Mouse (Mus musculus) common myeloid progenitor, adult 5-6 weeks (primary cell): ENCODE measurements around the gene Sned1. TPM values are rescaled to one million over a fixed set of nuclear protein-coding genes. Genes with fewer than 3 reads are reported as not detected.
"Not testable (repeated sequence)": the region's sequence is repeated elsewhere in the genome, so short reads cannot be mapped to it uniquely, and the experiment has no call there.

Experiments used
- ATAC-seq: replicated peaks from 2 replicates; pipeline ENCODE4 v1.8.0; 2016; ENCODE audit warnings: low read depth, mild to moderate bottlenecking, moderate TSS enrichment, inconsistent platforms; ENCODE audit not compliant: poor library complexity, severe bottlenecking
- total RNA-seq: library from RNA; stranded (forward); fragments of 200-1000, 187-1606 nt; gene quantifications from 2 replicates; pipeline ENCODE4 v1.2.3, GENCODE M21; 2017

The Sned1 gene
- total RNA-seq, 1 experiment from 2014 or later = 0.18 TPM

GRCm38 (mm10) chr1:93294491-93294890 is 58.9 kb downstream of the Sned1 start:
- ATAC-seq = not testable (repeated sequence)

DNA sequence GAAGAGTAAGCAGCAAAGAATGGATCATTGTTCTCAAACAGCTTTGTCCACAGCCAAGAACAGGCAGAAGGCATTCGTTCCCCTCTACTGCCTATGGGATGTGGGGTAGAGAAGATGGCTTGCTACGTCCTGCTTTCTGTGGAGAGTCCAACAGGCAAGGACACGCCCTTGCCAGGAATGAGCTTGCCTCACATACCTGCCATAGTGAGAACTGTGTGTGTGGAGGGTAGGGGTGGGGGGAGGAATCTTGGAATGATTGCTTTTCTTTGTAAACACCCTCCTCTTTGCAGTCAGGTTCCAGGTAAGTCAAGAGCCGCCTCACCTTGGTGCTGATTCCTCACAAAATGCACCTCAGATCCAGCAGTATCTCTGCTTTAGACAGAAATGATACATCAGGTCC is 64.2 kb downstream of the Sned1 start:
- ATAC-seq = no peak

- ATAC-seq = no peak
Observed at GRCm38 (mm10) chr1:93300578-93300977, 64.9 kb downstream of the Sned1 start.

DNA sequence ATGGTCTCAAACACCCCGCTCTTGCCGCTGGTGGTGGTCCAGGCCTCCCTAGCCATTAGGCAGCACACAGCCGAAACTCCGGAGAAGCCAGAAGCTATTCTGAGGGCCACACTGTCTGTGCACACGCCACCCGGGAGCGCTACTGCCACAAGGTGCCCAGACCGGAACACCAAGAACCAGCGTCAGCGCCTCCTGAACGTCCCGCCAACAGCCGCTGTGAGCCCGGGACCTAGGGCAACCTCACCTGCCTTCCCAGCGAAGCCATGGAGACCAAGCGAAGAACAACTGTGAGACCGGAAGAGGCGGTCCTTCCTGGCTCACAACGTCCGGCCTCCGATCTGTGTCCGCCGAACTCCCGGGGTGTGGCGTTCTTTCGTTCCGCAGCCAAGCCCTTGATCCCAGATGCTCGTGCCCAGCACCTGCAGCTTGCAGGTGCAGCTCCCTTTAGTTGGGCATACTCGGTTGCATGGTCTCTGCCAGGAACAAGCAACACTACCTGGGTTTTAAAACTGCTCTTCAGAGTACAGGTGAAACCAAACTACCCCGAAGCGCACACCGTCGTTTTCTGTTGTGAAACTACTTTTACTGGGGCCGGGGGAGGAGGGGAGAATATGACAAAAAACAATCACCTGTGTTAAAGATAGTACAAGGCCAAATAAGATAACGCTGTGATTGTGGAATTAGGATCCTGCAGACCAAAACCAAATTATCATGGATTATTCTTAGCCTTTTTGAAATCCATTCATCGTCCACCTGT is 70.1 kb downstream of the Sned1 start, which contains the start of gene Mterf4:
Mterf4 (minus strand) TSS at position 335 of the 757 bp plus-strand sequence.
- ATAC-seq = peak; percentile 99

GRCm38 (mm10) chr1:93323973-93324372 is 88.3 kb downstream of the Sned1 start:
- no peak for ATAC-seq

- no peak for ATAC-seq
Observed at GRCm38 (mm10) chr1:93326446-93326845, 90.8 kb downstream of the Sned1 start.

GRCm38 (mm10) chr1:93334621-93335020 is 99.0 kb downstream of the Sned1 start:
- ATAC-seq = no peak

- ATAC-seq = peak; percentile 92
Observed at GRCm38 (mm10) chr1:93342648-93343503, 107.2 kb downstream of the Sned1 start, which contains the start of the genes Ppp1r7 and Pask. TSS of gene Ppp1r7 (plus strand) at chr1:93342854. TSS of gene Pask (minus strand) at chr1:93343482.

GRCm38 (mm10) chr1:93343504-93344047 is 107.9 kb downstream of the Sned1 start:
- peak; percentile 89 for ATAC-seq

DNA sequence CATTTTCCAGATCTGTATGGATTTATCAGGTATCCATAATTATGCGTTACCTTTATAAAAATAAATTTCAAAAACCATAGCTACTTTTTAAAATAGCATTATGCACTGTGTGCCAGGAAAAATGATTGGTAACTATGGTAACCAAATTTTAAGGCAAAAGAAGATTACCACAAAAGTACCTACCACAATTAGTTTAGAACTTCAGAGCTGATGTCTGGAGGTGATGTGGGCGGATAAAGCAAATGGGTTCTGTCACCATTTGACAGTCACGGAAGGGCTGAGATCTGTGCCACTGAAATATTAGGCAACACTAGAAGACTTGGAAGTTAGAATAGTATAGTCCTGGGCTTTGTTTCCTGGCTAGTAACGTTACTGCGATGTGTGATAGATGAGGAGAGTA is 111.5 kb downstream of the Sned1 start:
- no peak for ATAC-seq

DNA sequence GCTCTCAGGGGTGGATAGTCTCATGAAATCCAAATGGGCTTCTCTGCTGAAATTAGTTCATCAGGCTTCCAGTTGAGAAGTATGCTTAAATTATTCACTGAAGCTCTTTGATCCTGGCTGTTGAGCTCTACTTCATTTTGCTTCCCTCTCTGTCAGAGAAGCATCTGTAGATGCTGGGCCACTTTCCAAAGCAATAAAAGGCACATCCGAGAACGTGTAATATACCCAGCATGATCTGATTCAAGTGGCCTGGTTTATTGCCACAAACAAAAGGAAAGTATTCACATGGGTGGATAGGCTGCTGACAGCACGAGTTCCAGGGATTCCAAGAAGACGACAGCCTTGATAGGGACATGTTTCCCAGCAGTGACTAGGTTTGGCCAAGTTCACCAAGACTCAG is 114.1 kb downstream of the Sned1 start:
- no peak for ATAC-seq

Other genes starting within 250 kb of the Sned1 start
- gene Aqp12, start 229.5 kb upstream of the Sned1 start, total RNA-seq = not detected in 2 replicates
- not detected in 2 replicates for gene Kif1a, start 133.9 kb upstream of the Sned1 start, total RNA-seq
- gene Agxt, start 100.6 kb upstream of the Sned1 start, total RNA-seq = not detected in 2 replicates
- gene 2310007B03Rik, start 74.9 kb upstream of the Sned1 start, total RNA-seq = not detected in 2 replicates
- not detected in 2 replicates for gene Crocc2, start 67.1 kb upstream of the Sned1 start, total RNA-seq
- gene Mterf4, start 70.1 kb downstream of the Sned1 start, total RNA-seq = 15.4 and 23.1 TPM in 2 replicates
- 51.3 and 53.9 TPM in 2 replicates for gene Ppp1r7, start 107.0 kb downstream of the Sned1 start, total RNA-seq
- 13.4 and 21.1 TPM in 2 replicates for gene Pask, start 107.6 kb downstream of the Sned1 start, total RNA-seq
- 0.23 TPM in 1 of 2 replicates, not detected in the other for gene Ano7, start 138.1 kb downstream of the Sned1 start, total RNA-seq
- 98.0 and 109 TPM in 2 replicates for gene Hdlbp, start 243.0 kb downstream of the Sned1 start, total RNA-seq